Mouse (Mus musculus): ENCODE results near the gene Neurog1.
A peak's percentile ranks its signal among the peaks of the same experiment; 100 is the strongest.

Gene Neurog1

GRCm38 (mm10) chr13:56251924-56252619, at the start of gene Neurog1:
Gene Neurog1, minus strand, starts transcription at chr13:56252163.
- DNase-seq (ENCODE audit: low read depth): no peak

DNA sequence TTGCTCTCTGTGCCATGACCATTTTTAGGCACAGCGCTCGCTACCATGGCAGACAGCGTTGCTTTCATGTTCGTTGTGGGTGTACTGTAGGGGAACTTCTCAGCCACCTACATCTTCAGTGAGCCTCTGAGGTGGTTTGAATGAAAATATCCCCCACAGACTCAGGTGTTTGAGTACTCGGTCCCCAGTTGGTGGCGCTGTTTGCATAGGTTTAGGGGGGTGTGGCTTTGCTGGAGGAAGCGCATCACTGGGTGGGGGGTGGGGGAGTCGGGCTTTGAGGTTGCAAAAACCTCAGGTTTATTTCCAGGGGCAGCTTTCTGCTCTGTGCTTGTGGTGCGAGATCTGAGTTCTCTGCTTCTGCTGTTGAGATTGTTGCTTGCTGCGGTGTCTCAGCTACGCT, 47.4 kb upstream of the Neurog1 start:
- no peak for DNase-seq (ENCODE audit: low read depth)

DNA sequence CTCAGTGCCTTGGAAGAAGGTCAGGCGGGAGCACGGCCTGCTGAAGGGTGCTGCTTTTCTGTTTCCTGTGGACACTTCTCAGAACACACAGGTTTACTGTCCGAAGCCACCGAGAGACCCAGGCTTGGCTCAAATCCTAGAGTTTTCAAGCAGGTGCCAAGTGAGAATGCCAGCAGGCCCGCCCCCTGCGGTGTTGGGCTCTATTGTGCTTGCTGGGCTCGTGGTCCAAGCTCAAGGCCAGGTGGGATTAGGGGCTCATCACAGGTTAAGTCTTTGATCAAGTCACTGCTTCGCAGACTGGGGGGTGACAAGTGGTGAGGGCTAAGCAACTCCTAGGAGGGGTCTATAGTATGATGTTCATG, 44.7 kb upstream of the Neurog1 start:
- DNase-seq (ENCODE audit: low read depth): no peak

DNA sequence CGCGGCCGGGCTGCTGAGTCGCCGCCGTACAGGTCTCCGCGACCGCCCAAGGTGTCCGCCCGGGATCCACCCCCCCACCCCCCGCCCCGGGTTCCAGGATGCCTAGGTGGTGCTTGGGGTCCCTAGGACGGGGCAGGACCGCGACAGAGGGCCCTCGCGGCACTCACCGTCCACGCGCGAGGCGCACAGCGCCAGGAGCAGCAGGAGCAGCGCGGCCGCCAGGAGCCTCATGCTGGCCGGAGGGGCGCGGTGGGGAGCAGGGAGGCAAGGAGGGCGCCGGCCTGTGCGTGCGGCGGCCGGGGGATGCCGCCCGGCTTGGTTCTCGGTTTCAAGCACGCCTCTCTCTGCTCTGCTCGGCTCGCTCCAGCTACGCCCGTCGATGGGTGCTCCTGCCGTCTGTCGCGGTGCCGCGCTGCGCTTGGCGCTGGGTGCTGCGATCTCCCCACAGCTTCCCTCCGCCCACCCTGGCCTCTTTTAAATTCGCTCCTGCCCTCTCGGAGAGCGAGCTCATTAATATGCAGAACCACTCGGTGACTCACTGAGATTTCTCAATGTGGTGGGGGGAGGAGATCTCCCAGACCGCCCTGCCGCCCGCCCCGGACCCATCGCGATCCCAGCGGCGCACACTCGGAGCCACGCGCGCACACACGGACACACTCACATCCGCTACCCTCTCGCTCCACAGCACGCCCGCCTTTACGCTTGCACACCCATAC, 44.1 kb upstream of the Neurog1 start, which contains the start of gene Cxcl14:
Cxcl14 (minus strand) TSS at position 609 of the 716 bp plus-strand sequence.
- no peak for DNase-seq (ENCODE audit: low read depth)

- DNase-seq (ENCODE audit: low read depth): no peak
Measured at GRCm38 (mm10) chr13:56295586-56295942, 43.6 kb upstream of the Neurog1 start.

GRCm38 (mm10) chr13:56294908-56295307, 42.9 kb upstream of the Neurog1 start:
- no peak for DNase-seq (ENCODE audit: low read depth)

- no peak for DNase-seq (ENCODE audit: low read depth)
Measured at GRCm38 (mm10) chr13:56289998-56290397, 38.0 kb upstream of the Neurog1 start.

- DNase-seq (ENCODE audit: low read depth): no peak
Measured at GRCm38 (mm10) chr13:56289261-56289660, 37.3 kb upstream of the Neurog1 start.

DNA sequence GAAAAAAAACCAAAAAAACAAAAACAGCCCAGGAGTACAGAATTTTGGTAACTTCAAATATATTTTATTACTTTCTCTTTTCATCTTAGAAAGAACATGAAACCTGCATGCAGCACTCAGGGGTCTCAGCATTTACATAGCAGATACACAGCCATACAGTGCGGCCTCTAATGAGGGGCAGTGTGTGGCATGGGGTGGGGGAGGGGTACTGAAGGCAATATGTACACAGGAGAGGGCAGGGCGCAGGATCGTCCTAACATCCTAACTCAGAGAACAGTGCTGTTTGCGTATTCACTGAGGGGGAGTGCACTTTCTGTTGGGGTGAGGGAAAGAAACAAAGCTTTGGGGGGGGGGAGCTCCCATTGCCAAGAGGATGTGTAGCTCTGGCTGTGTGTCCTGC, 36.6 kb upstream of the Neurog1 start:
- DNase-seq (ENCODE audit: low read depth): no peak

- no peak for DNase-seq (ENCODE audit: low read depth)
Measured at GRCm38 (mm10) chr13:56287091-56287490, 35.1 kb upstream of the Neurog1 start.

- DNase-seq (ENCODE audit: low read depth): no peak
Measured at GRCm38 (mm10) chr13:56283321-56283720, 31.4 kb upstream of the Neurog1 start.

- peak; percentile 3 for DNase-seq (ENCODE audit: low read depth)
Measured at GRCm38 (mm10) chr13:56280356-56280755, 28.4 kb upstream of the Neurog1 start.

GRCm38 (mm10) chr13:56279439-56279838, 27.5 kb upstream of the Neurog1 start:
- peak; percentile 83 for DNase-seq (ENCODE audit: low read depth)

DNA sequence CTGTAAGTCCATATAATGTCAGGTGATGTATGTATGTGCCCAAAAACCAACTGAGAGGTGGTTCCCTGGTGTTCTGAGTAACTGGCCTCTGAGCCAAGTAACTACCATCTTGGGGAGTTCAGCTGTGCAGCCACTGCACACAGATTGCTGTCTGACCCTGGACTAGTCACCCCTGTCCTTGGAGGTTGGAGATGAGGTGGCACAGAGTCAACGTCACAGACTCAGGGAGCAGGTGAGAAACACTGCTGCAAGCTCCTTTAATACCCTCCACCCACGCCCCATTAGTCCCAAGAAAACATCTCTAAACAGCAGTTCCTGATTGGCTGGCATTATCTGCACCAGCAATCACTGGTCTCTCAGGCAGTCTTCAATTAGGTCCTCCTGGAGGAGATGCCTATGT, 23.2 kb upstream of the Neurog1 start:
- no peak for DNase-seq (ENCODE audit: low read depth)

DNA sequence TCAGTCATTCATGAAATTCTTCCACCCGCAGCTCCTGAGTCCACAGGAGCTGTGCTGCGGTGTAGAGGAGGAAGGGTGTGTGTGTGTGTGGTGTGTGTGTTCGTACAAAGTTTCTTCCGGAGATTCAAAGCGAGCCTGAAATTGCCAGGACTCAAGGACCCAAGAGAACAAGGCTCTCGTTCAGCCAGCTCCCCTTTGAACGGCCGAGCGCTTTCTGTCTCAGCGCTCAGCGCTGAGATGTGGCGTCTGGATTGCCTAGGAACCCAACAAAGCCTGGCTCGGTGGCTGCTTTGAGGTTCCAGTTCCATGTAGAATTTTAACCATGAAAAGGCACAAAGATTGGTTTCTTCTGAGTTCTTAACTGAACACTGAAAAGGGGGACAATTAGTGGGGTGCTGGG, 18.2 kb upstream of the Neurog1 start:
- DNase-seq (ENCODE audit: low read depth): no peak

DNA sequence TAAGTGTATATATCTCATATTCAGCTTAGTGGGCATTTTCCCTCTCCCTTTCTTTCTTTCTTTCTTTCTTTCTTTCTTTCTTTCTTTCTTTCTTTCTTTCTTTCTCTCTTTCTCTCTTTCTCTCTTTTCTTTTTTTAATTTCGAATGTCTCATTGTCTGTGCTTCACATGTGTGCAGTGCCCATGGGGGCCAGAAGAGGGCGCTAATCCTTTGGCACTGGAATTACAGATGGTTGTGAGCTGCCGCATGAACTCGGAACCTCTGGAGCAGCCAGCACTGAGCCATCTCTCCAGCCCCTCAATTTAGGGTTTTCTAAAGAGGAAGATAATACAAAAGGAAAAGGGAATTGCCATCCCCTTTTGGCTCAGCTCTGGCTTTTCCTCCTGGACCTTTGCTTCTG, 15.4 kb upstream of the Neurog1 start:
- DNase-seq (ENCODE audit: low read depth): no peak

- DNase-seq (ENCODE audit: low read depth): no peak
Measured at GRCm38 (mm10) chr13:56266435-56266834, 14.5 kb upstream of the Neurog1 start.

- no peak for DNase-seq (ENCODE audit: low read depth)
Measured at GRCm38 (mm10) chr13:56265661-56266060, 13.7 kb upstream of the Neurog1 start.

GRCm38 (mm10) chr13:56262269-56262668, 10.3 kb upstream of the Neurog1 start:
- DNase-seq (ENCODE audit: low read depth): no peak

DNA sequence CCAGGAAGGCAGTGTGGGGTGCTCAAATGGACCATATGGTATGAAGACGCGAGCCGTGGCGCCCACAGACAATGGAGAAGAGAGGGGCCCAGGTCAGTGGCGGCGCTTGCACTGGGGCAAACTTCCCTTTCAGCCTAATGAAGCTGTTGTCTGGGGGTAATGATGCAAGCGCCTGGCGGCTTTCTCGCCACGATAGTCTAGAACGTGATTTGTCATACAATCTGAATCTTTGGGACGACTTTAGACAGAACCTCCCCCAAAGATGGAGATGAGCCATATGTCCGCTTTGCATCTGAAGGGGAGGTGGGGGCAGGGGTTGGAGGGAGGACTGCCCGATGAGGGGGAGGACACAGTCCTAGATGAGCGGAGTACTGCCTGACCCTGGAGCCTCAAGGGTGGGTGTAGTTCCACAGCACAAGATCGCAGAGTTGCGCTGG, 8.4 kb upstream of the Neurog1 start:
- DNase-seq (ENCODE audit: low read depth): no peak

- no peak for DNase-seq (ENCODE audit: low read depth)
Measured at GRCm38 (mm10) chr13:56259926-56260250, 7.9 kb upstream of the Neurog1 start.

GRCm38 (mm10) chr13:56259021-56259925, 7.3 kb upstream of the Neurog1 start:
- no peak for DNase-seq (ENCODE audit: low read depth)

All from NIH3T3 (cell line).